Mouse (Mus musculus): ENCODE data around the gene Brsk2. TPM values are rescaled to one million over a fixed set of nuclear protein-coding genes. Genes with fewer than 3 reads are reported as not detected.
A peak's percentile ranks its signal among the peaks of the same experiment; 100 is the strongest.

The Brsk2 gene
- polyA plus RNA-seq, 1 experiment from 2014 or later: 0.33 TPM

DNA sequence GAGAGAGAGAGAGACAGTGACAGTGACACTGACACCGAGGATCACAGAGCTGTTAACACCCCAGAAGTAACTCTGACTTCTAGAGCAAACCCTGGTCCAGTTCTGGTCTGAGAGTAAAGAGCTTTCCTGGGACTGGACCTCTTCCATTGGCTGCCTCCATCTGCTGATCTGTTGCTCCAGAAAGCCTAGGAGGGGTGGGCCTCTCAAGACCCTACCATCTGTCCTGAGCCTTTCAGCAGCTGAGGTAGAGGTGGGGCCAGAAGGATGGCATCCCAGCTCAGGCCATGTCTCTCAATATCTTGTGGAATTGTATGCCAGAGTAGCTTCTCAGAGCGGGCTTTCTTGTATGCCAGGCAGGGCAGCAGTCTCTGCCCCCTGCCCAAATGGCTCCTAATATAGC, 8.7 kb downstream of the Brsk2 start:
- Histone ChIP-seq H3K36me3 (no peaks in the 10 kb centered on the region), H3K4me3 (no peak overlapping the region), H3K9ac (no peak overlapping the region), H3K27me3 (replicated peaks) (peaks cover 25% of the 10 kb centered on the region), H3K27ac (no peak overlapping the region), H3K4me2 (no peak overlapping the region), H3K9me3 (replicated peaks) (no peaks in the 10 kb centered on the region), H3K4me1 (no peaks in the 10 kb centered on the region)
- ATAC-seq: no peak
- WGBS (ENCODE audit: insufficient replicate concordance): 44% methylated on average over 2 of the region's 2 CpGs

DNA sequence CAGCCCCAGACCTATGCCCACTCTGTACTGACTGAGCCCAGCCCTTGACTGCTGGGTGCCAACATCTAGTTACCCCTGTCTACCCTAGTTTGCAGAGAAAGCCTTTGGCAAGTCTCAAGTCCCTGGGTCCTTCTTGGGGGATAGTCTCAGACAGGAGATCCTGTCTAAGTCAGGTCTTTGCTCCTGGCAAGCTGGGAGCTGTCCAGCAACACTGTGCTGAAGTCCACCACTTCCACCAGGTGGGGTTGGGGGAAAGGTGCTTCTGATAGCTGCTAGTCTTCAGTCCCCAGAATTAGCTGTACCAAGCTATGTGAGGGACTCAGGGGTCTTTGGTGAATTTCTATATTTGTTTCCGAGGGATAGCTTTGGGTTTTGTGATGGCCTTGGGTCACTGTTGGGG, 9.6 kb downstream of the Brsk2 start:
- no peaks in the 10 kb centered on the region for H3K36me3 ChIP-seq
- H3K27me3 ChIP-seq (replicated peaks): peaks cover 15% of the 10 kb centered on the region
- no peak for ATAC-seq
- 46% methylated on average over 1 of the region's 1 CpGs for WGBS (ENCODE audit: insufficient replicate concordance)
- H3K27ac ChIP-seq: no peak overlapping the region
- no peak overlapping the region for H3K4me2 ChIP-seq
- no peak overlapping the region for H3K9ac ChIP-seq
- H3K9me3 ChIP-seq (replicated peaks): no peaks in the 10 kb centered on the region
- no peaks in the 10 kb centered on the region for H3K4me1 ChIP-seq
- H3K4me3 ChIP-seq: no peak overlapping the region

DNA sequence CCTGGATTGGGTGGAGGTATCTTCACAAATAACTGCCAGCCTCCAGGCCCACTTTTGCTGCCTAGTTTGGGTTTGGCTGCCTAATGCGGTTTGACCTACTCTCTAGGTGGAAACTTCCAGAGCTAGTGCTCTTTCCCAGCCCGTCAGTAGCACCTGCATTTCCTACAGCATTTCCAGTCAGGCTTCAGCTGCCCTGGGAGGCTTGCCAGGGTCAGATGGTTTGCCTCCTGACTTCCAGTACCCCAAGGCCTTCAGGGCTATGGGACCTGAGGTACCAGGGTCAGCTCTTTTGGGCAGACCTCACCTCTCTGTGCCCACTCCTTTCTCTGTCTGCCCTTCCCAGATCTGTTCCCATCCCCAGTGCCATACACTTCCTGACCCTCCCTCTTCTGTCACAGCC, 11.4 kb downstream of the Brsk2 start:
- Histone ChIP-seq H3K4me2 (no peak overlapping the region), H3K9me3 (replicated peaks) (no peaks in the 10 kb centered on the region), H3K4me3 (no peak overlapping the region), H3K36me3 (no peaks in the 10 kb centered on the region), H3K4me1 (no peaks in the 10 kb centered on the region), H3K27me3 (replicated peaks) (peaks cover 9% of the 10 kb centered on the region; the same call in 1 of the 2 replicates), H3K9ac (no peak overlapping the region), H3K27ac (no peak overlapping the region)
- WGBS (ENCODE audit: insufficient replicate concordance): 56% methylated on average over 2 of the region's 2 CpGs
- ATAC-seq: no peak

DNA sequence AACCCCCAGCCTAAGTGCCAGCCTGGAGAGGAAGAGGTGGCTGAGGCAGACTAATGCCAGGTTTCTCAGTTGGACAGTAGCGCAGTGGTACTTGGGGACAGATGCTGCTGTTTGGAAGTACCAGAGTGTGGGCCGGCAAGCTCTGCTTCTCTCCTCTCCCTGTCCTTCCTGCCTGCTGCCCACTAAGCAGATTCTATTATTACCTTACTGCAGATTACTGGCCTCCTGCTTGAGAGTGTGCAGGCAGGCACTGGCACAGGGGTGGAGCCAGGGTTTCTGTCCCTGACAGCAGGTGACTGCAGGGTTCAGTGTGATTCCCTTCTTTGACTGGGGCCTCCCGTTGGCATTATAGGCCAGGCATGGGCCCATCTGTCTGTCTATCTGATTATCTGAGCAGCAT, 11.9 kb downstream of the Brsk2 start:
- WGBS (ENCODE audit: insufficient replicate concordance): 71% methylated on average over 3 of the region's 3 CpGs
- Histone ChIP-seq H3K9ac (no peak overlapping the region), H3K27ac (no peak overlapping the region), H3K27me3 (replicated peaks) (0 out of 2 replicates have a peak, but pooled peaks cover 3% of the 10 kb centered on the region), H3K4me1 (no peaks in the 10 kb centered on the region), H3K4me2 (no peak overlapping the region), H3K9me3 (replicated peaks) (no peaks in the 10 kb centered on the region), H3K36me3 (no peaks in the 10 kb centered on the region), H3K4me3 (no peak overlapping the region)
- no peak for ATAC-seq

DNA sequence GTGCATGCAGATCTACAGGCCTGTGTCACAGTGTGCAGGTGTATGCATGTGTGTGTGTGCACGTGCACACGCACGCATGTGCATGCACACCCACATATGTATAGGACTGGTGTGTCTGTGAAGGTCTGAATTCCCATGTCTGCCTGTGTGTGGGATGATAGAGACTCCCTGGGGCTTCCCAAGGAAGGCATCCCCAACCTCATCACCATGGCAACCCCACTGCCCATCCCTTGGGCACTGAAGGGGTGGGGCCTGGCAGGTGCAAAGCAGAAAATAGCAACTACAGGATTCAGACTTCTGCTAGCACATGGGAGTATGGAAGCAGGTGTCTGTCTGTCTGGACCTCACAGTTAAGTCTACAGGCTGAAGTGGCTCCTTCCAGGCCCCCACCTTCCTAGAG, 13.0 kb downstream of the Brsk2 start:
- 78% methylated on average over 3 of the region's 3 CpGs for WGBS (ENCODE audit: insufficient replicate concordance)
- Histone ChIP-seq H3K9me3 (replicated peaks) (no peaks in the 10 kb centered on the region), H3K27me3 (replicated peaks) (0 out of 2 replicates have a peak, but pooled peaks cover 3% of the 10 kb centered on the region), H3K36me3 (no peaks in the 10 kb centered on the region), H3K4me2 (no peak overlapping the region), H3K9ac (no peak overlapping the region), H3K4me3 (no peak overlapping the region), H3K27ac (no peak overlapping the region), H3K4me1 (no peaks in the 10 kb centered on the region)
- no peak for ATAC-seq

DNA sequence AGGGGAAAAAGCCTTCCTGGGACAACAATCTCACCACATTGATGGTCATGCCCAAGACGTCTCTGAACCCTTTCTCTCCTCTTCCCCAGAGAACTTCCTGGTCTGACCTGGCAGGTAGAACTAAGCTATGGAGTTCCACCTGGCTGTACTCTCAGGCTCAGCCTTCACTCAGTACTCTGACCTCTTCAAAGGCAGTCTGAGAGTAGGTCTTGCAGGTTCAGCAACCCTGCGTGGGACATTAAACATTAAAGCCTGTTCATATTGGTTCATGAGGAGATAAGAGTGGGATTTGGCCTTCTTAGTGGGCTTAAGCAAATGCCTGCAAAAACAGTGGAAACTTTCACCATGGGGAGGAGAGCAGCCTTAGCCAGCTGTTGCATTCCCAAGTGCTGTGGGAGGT, 16.7 kb downstream of the Brsk2 start:
- no peak for ATAC-seq
- H3K27ac ChIP-seq: no peak overlapping the region
- no peaks in the 10 kb centered on the region for H3K4me1 ChIP-seq
- no peak overlapping the region for H3K4me3 ChIP-seq
- H3K27me3 ChIP-seq (replicated peaks): peaks cover 11% of the 10 kb centered on the region; the same call in 1 of the 2 replicates
- H3K9ac ChIP-seq: no peak overlapping the region
- H3K4me2 ChIP-seq: no peak overlapping the region
- no peaks in the 10 kb centered on the region for H3K9me3 ChIP-seq (replicated peaks)
- H3K36me3 ChIP-seq: no peaks in the 10 kb centered on the region
- 51% methylated on average over 2 of the region's 2 CpGs for WGBS (ENCODE audit: insufficient replicate concordance)

DNA sequence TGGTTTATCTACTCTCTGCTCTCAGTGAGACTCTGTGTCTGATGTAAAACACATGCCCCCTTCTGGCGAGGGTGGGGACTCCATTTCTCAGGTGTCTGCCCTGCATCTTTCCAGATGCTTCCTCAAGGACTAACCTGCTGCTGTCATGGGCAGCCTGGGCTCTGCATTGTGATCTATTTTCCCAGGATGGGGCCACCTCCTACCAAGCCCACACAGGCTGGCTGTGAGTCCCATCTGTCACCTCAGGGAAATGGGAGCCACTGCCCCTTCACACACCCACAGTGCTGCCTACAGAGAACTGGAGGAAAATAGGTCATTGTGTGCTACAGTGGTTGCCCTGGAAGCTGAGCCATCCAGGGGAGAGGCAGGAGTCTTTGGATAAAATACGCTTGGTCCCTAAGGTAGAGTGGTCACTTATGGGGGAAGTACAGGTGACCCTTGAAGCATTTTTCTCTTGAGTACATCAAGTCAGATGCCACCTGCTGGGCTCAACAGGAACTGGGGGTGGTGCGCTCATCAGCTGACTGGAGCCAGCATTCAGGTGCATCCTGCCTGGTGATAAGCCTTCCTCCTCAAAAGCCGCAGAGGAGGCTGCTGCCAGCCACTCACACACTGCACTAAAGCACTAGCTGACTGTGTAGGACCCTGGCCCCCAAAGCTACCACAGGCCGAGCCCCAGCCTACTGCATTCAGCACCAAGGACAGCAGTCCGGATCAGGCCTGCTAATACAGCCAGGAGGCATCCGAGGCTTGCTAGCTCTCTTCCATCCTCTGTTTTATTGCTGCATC, 23.5 kb downstream of the Brsk2 start:
- no peak overlapping the region for H3K9ac ChIP-seq
- H3K4me3 ChIP-seq: no peak overlapping the region
- H3K36me3 ChIP-seq: no peaks in the 10 kb centered on the region
- H3K4me1 ChIP-seq: no peaks in the 10 kb centered on the region
- peaks cover 3% of the 10 kb centered on the region; the same call in 1 of the 2 replicates for H3K27me3 ChIP-seq (replicated peaks)
- ATAC-seq: no peak
- no peaks in the 10 kb centered on the region for H3K9me3 ChIP-seq (replicated peaks)
- H3K4me2 ChIP-seq: no peak overlapping the region
- no peak overlapping the region for H3K27ac ChIP-seq
- 26% methylated on average over 7 of the region's 7 CpGs for WGBS (ENCODE audit: insufficient replicate concordance)

DNA sequence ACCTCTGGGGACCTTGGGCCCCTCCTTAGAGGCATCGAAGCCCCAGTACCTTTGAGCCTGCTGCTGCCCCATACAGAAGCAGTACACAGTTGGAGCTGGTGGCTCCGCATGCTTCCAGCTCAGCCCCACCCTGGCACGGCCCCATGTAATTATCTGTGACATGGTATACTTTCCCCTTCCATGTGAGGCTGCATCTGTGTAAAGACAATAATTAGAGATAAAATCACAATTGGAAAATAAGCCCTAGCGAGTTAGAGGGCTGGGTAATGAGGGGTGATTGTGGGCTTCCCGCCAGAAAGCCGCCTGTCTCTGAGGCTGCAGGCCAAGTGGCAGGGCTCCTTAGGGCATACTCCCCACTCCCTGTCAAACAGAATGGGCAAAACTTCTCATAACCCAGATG, 28.5 kb downstream of the Brsk2 start:
- no peak for ATAC-seq
- no peak overlapping the region for H3K27ac ChIP-seq
- no peak overlapping the region for H3K9ac ChIP-seq
- no peaks in the 10 kb centered on the region for H3K36me3 ChIP-seq
- no peak overlapping the region for H3K4me3 ChIP-seq
- H3K9me3 ChIP-seq (replicated peaks): no peaks in the 10 kb centered on the region
- H3K4me2 ChIP-seq: no peak overlapping the region
- H3K27me3 ChIP-seq (replicated peaks): no peaks in the 10 kb centered on the region
- 68% methylated on average over 6 of the region's 6 CpGs for WGBS (ENCODE audit: insufficient replicate concordance)
- H3K4me1 ChIP-seq: no peaks in the 10 kb centered on the region

DNA sequence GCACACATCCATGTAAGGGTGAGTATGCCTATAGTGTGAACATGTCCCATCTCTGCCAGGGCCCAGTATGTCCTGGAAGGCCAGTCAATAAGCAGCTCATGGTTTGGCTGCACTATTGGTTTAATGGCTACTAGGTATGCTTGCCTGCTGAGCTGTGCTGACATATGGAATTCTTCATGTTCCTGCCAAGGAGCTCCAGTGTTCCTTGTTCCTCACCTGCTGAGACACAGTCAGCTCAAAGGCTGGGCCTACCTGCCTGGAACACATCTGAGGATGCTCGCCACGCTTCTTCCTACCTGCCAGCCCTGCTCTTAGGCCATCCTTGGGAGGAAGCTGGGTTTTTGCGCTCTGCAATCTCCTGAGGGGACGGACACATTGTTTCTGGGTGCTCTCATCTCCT, 29.7 kb downstream of the Brsk2 start:
- Histone ChIP-seq H3K4me2 (no peak overlapping the region), H3K4me3 (no peak overlapping the region), H3K27ac (no peak overlapping the region), H3K4me1 (no peaks in the 10 kb centered on the region), H3K36me3 (no peaks in the 10 kb centered on the region), H3K27me3 (replicated peaks) (no peaks in the 10 kb centered on the region), H3K9me3 (replicated peaks) (no peaks in the 10 kb centered on the region), H3K9ac (no peak overlapping the region)
- no peak for ATAC-seq
- 70% methylated on average over 4 of the region's 4 CpGs for WGBS (ENCODE audit: insufficient replicate concordance)

DNA sequence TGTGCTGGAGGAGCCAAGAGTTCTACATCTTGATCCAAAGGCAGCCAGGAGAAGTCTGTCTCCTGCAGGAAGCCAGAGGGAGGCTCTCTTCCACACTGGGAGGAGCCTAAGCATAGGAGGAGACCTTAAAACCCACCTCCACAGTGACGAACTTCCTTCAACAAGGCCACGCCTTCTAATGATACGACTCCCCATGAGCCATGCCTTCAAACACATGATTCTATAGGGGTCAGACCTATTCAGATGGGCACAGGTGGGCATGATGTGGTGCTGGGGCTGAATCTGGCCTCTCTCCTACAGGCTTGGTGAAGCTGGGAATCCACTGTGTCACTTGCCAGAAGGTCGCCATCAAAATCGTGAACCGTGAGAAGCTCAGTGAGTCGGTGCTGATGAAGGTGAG, 31.7 kb downstream of the Brsk2 start:
- Histone ChIP-seq H3K27ac (no peak overlapping the region), H3K36me3 (no peaks in the 10 kb centered on the region), H3K9me3 (replicated peaks) (no peaks in the 10 kb centered on the region), H3K4me1 (no peaks in the 10 kb centered on the region), H3K9ac (no peak overlapping the region), H3K27me3 (replicated peaks) (no peaks in the 10 kb centered on the region), H3K4me3 (no peak overlapping the region), H3K4me2 (no peak overlapping the region)
- no peak for ATAC-seq
- WGBS (ENCODE audit: insufficient replicate concordance): 68% methylated on average over 7 of the region's 7 CpGs

DNA sequence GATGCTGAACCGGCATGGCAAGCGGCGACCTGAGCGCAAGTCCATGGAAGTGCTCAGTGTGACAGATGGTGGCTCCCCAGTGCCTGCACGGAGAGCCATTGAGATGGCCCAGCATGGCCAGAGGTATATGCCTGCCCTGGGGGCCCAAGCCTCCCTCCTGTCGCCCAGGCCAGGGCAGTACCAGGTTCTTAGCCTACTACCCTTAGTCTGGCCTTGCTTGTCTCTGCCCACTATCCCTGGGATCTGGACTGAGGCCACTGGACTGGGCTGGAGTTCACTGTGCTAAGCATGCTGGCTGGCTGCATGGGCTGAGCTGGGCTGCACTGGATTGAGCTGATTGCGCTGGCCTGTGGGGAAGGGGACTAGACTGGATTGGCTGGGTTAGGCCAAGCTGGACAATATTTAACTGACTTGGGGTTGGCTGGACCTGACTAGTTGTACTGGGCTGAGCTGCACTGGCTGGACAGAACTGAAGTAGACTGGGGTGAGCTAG, 38.8 kb downstream of the Brsk2 start:
- Histone ChIP-seq H3K4me1 (no peaks in the 10 kb centered on the region), H3K9me3 (replicated peaks) (no peaks in the 10 kb centered on the region), H3K27me3 (replicated peaks) (no peaks in the 10 kb centered on the region), H3K36me3 (no peaks in the 10 kb centered on the region), H3K9ac (no peak overlapping the region), H3K27ac (no peak overlapping the region), H3K4me2 (no peak overlapping the region), H3K4me3 (no peak overlapping the region)
- peak; percentile 59 for ATAC-seq
- WGBS (ENCODE audit: insufficient replicate concordance): 72% methylated on average over 7 of the region's 7 CpGs

DNA sequence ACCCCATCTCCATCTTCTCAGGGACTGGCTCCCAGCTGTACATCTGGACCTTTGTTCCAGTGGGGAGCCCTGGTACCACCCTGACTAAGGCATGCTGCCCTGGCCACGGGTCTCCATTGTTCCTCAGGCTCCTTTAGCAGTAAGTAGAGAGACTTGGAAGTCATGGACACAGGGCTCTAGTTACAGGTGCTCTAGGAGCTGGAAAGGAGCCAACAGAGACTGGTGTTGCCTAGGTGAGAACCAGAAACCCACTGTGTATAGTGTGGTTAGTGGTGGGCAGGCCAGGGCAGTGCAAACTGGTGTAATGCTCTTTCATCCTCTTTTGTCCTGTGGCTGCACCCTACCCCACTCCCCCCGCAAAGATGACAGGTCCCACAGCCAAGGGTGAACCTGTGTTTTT, 41.6 kb downstream of the Brsk2 start:
- H3K9ac ChIP-seq: no peak overlapping the region
- H3K36me3 ChIP-seq: no peaks in the 10 kb centered on the region
- 63% methylated on average over 2 of the region's 2 CpGs for WGBS (ENCODE audit: insufficient replicate concordance)

DNA sequence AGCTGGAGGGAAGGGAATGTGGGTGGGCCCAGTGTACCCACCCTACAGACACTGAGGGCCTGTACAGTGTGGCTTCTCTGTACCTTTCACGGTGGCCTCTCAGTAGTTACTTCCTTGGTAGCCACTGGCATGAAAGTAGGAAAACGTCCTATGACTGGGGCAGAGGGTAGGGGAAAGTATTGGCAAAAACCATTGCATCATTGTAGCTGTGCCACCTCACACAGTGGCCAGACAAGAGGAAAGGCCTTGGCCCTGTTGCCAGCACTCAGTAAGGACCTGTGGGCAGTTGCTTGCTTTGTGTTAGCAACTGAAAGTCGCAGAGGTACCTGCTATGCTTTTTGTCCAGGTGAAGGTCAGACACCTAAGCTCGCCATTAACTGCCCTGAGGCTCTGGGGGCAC, 44.6 kb downstream of the Brsk2 start:
- no peak for ATAC-seq
- no peak overlapping the region for H3K9ac ChIP-seq
- no peak overlapping the region for H3K27ac ChIP-seq
- H3K36me3 ChIP-seq: no peaks in the 10 kb centered on the region
- no peaks in the 10 kb centered on the region for H3K27me3 ChIP-seq (replicated peaks)
- WGBS (ENCODE audit: insufficient replicate concordance): 59% methylated on average over 4 of the region's 4 CpGs
- H3K4me1 ChIP-seq: no peaks in the 10 kb centered on the region
- no peak overlapping the region for H3K4me2 ChIP-seq
- no peak overlapping the region for H3K4me3 ChIP-seq
- no peaks in the 10 kb centered on the region for H3K9me3 ChIP-seq (replicated peaks)

More for the DNA sequence above, 41.6 kb downstream of the Brsk2 start:
- H3K27ac ChIP-seq: no peak overlapping the region
- no peak overlapping the region for H3K4me3 ChIP-seq
- H3K4me1 ChIP-seq: no peaks in the 10 kb centered on the region
- no peaks in the 10 kb centered on the region for H3K9me3 ChIP-seq (replicated peaks)
- ATAC-seq: no peak
- no peak overlapping the region for H3K4me2 ChIP-seq
- no peaks in the 10 kb centered on the region for H3K27me3 ChIP-seq (replicated peaks)
